In genomic region chr2:31382952-31383351, GRCm38 (mm10) we compare ENCODE assay signal across 10 mouse cellular contexts.
DNase-seq lines count a peak whose midpoint lies in the region; ATAC-seq lines count a peak whose summit lies in the region.
"Had no signal": no experiment of that assay in that cellular context is flagged by ENCODE, and none has a peak within 500 bp of the region (broad histone marks: within the 10 kb centered on the region; RNA-seq: fewer than 3 reads in every experiment).

No protein-coding gene starts in this region.

- no peak for ATAC-seq in neural tube, embryonic 15.5 days (ENCODE audit: low FRiP score)
- ATAC-seq in embryonic facial prominence, embryonic 11.5 days (replicated peaks; ENCODE audit: insufficient number of reproducible peaks, low FRiP score, low TSS enrichment, low read depth), result no peak

- peak; percentile 34 to 54 for DNase-seq in heart, adult 18-20 months
- DNase-seq in heart, postnatal 25 days (ENCODE audit: low spot score), result no peak
- DNase-seq in neural tube, embryonic 10.5 days (ENCODE audit: extremely low spot score, low spot score), result peak; percentile 48
- peak; percentile 57 to 58 for DNase-seq in adrenal gland, adult 18-20 months (ENCODE audit: low spot score in 2 of 2)
- peak; percentile 21 for DNase-seq in embryonic facial prominence, embryonic 11.5 days (ENCODE audit: low spot score)
- peak; percentile 61 for DNase-seq in lung, postnatal 14 days
- peak; percentile 59 for DNase-seq in thymus, postnatal 25 days

- H3K27ac ChIP-seq in neural tube, embryonic 15.5 days (replicated peaks), result no peak overlapping the region
- no peak overlapping the region for H3K27ac ChIP-seq in embryonic facial prominence, embryonic 11.5 days (replicated peaks; ENCODE audit: low read depth, low read length)
- H3K27ac ChIP-seq: embryonic facial prominence, embryonic 13.5 days; limb, embryonic 15.5 days had no signal

- H3K27me3 ChIP-seq in neural tube, embryonic 15.5 days (replicated peaks), result peaks cover 3% of the 10 kb centered on the region; the same call in 1 of the 2 replicates
- H3K27me3 ChIP-seq in embryonic facial prominence, embryonic 11.5 days (ENCODE audit: control insufficient read depth, insufficient read depth, low read length), result no peaks in the 10 kb centered on the region
- H3K27me3 ChIP-seq: embryonic facial prominence, embryonic 13.5 days had no signal

- H3K4me2 ChIP-seq in neural tube, embryonic 15.5 days, result no peak overlapping the region
- H3K4me2 ChIP-seq in embryonic facial prominence, embryonic 11.5 days (ENCODE audit: low read depth, low read length), result no peak overlapping the region
- H3K4me2 ChIP-seq: embryonic facial prominence, embryonic 13.5 days; limb, embryonic 15.5 days had no signal

- H3K4me1 ChIP-seq in neural tube, embryonic 15.5 days, result no peaks in the 10 kb centered on the region
- no peaks in the 10 kb centered on the region for H3K4me1 ChIP-seq in embryonic facial prominence, embryonic 11.5 days (ENCODE audit: control insufficient read depth, insufficient read depth, low read length)
- H3K4me1 ChIP-seq: embryonic facial prominence, embryonic 13.5 days; limb, embryonic 15.5 days had no signal

- no peak overlapping the region for H3K4me3 ChIP-seq in neural tube, embryonic 15.5 days (replicated peaks)
- H3K4me3 ChIP-seq in embryonic facial prominence, embryonic 11.5 days (ENCODE audit: low read depth, low read length), result no peak overlapping the region
- H3K4me3 ChIP-seq: embryonic facial prominence, embryonic 13.5 days; limb, embryonic 15.5 days had no signal

- H3K9ac ChIP-seq in neural tube, embryonic 15.5 days (replicated peaks), result no peak overlapping the region
- H3K9ac ChIP-seq in embryonic facial prominence, embryonic 11.5 days (replicated peaks; ENCODE audit: low read length), result no peak overlapping the region
- H3K9ac ChIP-seq: embryonic facial prominence, embryonic 13.5 days; limb, embryonic 15.5 days had no signal

- intact Hi-C loops in heart, postnatal 25 days (cut with DNase I), result loop anchor here (2.0 to 5.0 kb wide), 2 partner anchors 86 to 188 kb away; no protein-coding TSS in a partner anchor

- no peaks in the 10 kb centered on the region for H3K36me3 ChIP-seq in neural tube, embryonic 15.5 days
- no peaks in the 10 kb centered on the region for H3K36me3 ChIP-seq in embryonic facial prominence, embryonic 11.5 days (replicated peaks; ENCODE audit: control insufficient read depth, insufficient read depth, low read depth, low read length)
- H3K36me3 ChIP-seq: embryonic facial prominence, embryonic 13.5 days; limb, embryonic 15.5 days had no signal

- H3K9me3 ChIP-seq in neural tube, embryonic 15.5 days (replicated peaks), result no peaks in the 10 kb centered on the region
- H3K9me3 ChIP-seq in embryonic facial prominence, embryonic 11.5 days (replicated peaks; ENCODE audit: control insufficient read depth, low read length), result no peaks in the 10 kb centered on the region
- H3K9me3 ChIP-seq: embryonic facial prominence, embryonic 13.5 days; limb, embryonic 15.5 days had no signal

- WGBS in neural tube, embryonic 15.5 days, result 33% methylated on average over 4 of the region's 4 CpGs
- WGBS in embryonic facial prominence, embryonic 11.5 days, result 17% methylated on average over 4 of the region's 4 CpGs
